Mouse (Mus musculus) embryonic facial prominence, embryonic 10.5 days (tissue): ENCODE data around the gene Usp33. TPM values are rescaled to one million over a fixed set of nuclear protein-coding genes. Genes with fewer than 3 reads are reported as not detected.

ENCODE experiments used
- DNase-seq: peaks from one replicate; pipeline ENCODE4 v3.0.0-alpha.2; 2017; ENCODE audit warnings: low spot score
- H3K27ac ChIP-seq: fragments of 300-500 bp; sonication (generic); replicated peaks from 2 replicates; pipeline ENCODE4 v1.5.1; 2016; ENCODE audit warnings: mild to moderate bottlenecking
- H3K27me3 ChIP-seq: fragments of 300-500 bp; sonication (generic); replicated peaks from 2 replicates; pipeline ENCODE4 v1.6.1; 2016; ENCODE audit warnings: low read depth, mild to moderate bottlenecking; ENCODE audit not compliant: poor library complexity, severe bottlenecking
- H3K36me3 ChIP-seq: fragments of 300-500 bp; sonication (generic); replicated peaks from 2 replicates; pipeline ENCODE4 v1.6.1; 2016; ENCODE audit warnings: mild to moderate bottlenecking, moderate library complexity
- H3K4me1 ChIP-seq: fragments of 300-500 bp; sonication (generic); 2 replicates; pipeline ENCODE4 v1.6.1; 2016
- H3K4me3 ChIP-seq: fragments of 300-500 bp; sonication (generic); 2 replicates; pipeline ENCODE4 v1.5.1; 2016; ENCODE audit warnings: mild to moderate bottlenecking, moderate library complexity
- H3K9me3 ChIP-seq: fragments of 300-500 bp; sonication (generic); 2 replicates; pipeline ENCODE4 v1.6.1; 2016; ENCODE audit warnings: mild to moderate bottlenecking
- WGBS: fragments of 180-500 bp; shearing (Covaris S2); methylation state at CpG from one replicate; pipeline ENCODE4 v1.1.7; 2016; 5-methylcytosine and 5-hydroxymethylcytosine counted together
- polyA plus RNA-seq: library from polyadenylated mRNA; unstranded; fragments of >200 nt; fragmentation: Nextera tagmentation; extraction: Ambion mirVana; gene quantifications from 2 replicates; pipeline ENCODE4 v1.2.1, GENCODE M21; 2016

Gene Usp33
- polyA plus RNA-seq, 1 experiment from 2014 or later: 52.9 TPM

DNA sequence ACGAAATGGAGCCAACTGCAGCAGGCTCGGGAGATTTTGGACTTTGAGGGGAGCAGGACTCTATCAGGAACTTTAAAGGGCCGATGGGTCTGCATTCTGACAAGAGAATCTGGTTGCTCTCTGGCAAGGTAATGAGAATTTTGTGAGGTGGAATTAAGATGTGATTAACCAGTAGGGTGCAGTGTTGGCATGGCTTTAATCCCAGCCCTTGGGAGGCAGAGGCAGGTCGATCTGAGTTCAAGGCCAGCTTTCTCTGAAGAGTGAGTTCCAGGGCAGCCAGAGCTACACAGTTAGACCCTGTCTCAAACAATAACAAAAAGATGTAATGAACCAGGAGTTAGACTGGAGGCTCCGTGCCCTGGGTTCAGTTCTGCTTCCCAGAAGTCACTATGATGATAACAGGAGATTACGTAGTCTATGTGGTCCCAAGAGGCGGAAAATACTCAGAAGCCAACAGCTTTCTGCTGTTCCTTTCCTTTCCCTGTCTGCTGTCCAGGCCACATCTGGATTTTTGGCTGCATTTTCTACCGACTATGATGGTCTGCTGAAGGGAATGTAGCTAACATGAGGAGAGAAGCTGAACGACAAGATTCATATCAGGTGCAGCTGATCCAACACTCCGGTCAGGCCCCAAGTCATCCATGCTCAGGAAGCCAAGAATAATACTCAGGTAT is 25.2 kb upstream of the Usp33 start:
- no peaks in the 10 kb centered on the region for H3K27me3 ChIP-seq

GRCm38 (mm10) chr3:152321765-152322547 is 24.3 kb upstream of the Usp33 start:
- 94% methylated on average over 8 of the region's 8 CpGs for WGBS
- DNase-seq: no peak
- Histone ChIP-seq H3K4me1 (no peaks in the 10 kb centered on the region), H3K36me3 (peaks cover 35% of the 10 kb centered on the region), H3K27ac (no peak overlapping the region), H3K27me3 (no peaks in the 10 kb centered on the region), H3K4me3 (no peak overlapping the region), H3K9me3 (no peaks in the 10 kb centered on the region)

More for the DNA sequence above, 25.2 kb upstream of the Usp33 start:
- Histone ChIP-seq H3K9me3 (no peaks in the 10 kb centered on the region), H3K36me3 (peaks cover 37% of the 10 kb centered on the region), H3K4me1 (no peaks in the 10 kb centered on the region), H3K4me3 (no peak overlapping the region), H3K27ac (no peak overlapping the region)
- WGBS: 90% methylated on average over 10 of the region's 10 CpGs
- no peak for DNase-seq

- Histone ChIP-seq H3K4me1 (no peaks in the 10 kb centered on the region), H3K4me3 (no peak overlapping the region), H3K36me3 (peaks cover 49% of the 10 kb centered on the region), H3K27me3 (no peaks in the 10 kb centered on the region), H3K27ac (no peak overlapping the region), H3K9me3 (no peaks in the 10 kb centered on the region)
- WGBS: 89% methylated on average over 6 of the region's 6 CpGs
- no peak for DNase-seq
Observed at GRCm38 (mm10) chr3:152332104-152332503, 14.2 kb upstream of the Usp33 start.

DNA sequence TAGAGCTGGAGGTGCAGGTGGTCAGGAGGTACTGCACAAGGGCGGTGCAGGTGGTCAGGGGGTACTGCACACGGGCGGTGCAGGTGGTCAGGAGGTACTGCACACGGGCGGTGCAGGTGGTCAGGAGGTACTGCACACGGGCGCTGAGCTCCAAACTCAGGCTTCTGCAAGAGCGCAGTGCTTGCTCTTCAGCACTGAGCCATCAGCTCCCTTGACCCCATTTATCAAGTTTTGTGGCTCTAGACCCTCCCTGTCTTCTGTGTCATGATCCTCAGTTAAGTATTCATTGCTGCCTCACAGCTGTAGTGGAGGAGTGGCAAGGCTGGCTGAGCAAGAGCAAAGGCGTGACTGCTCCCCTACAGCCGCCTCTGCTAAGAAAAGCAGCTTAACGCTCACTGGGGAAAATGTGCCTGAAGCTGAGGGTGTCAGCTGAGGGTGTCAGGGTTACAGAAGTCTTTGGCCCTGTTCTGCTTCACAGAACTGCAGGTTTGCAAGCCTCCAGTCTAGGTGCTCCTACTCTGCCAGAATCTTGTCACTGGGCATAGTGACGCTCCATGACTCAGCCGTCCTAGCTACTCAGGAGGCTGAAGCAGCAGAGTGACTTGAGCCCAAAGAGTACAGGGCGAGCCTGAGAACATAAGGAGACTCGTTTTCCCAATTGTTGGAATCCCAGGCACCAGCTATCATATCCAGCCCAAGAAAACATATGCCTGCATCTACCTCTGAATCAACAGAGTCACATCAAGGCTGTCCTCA is 13.6 kb upstream of the Usp33 start:
- peaks cover 55% of the 10 kb centered on the region for H3K36me3 ChIP-seq

GRCm38 (mm10) chr3:152333641-152334040 is 12.6 kb upstream of the Usp33 start:
- no peaks in the 10 kb centered on the region for H3K9me3 ChIP-seq
- no peak for DNase-seq
- H3K36me3 ChIP-seq: peaks cover 57% of the 10 kb centered on the region
- 94% methylated on average over 10 of the region's 10 CpGs for WGBS
- H3K27ac ChIP-seq: no peak overlapping the region
- no peaks in the 10 kb centered on the region for H3K4me1 ChIP-seq
- H3K27me3 ChIP-seq: no peaks in the 10 kb centered on the region
- H3K4me3 ChIP-seq: no peak overlapping the region

More for the DNA sequence above, 13.6 kb upstream of the Usp33 start:
- Histone ChIP-seq H3K4me1 (no peaks in the 10 kb centered on the region), H3K27ac (no peak overlapping the region), H3K27me3 (no peaks in the 10 kb centered on the region), H3K9me3 (no peaks in the 10 kb centered on the region), H3K4me3 (no peak overlapping the region)
- 93% methylated on average over 15 of the region's 15 CpGs for WGBS
- no peak for DNase-seq

GRCm38 (mm10) chr3:152336085-152336484 is 10.2 kb upstream of the Usp33 start:
- Histone ChIP-seq H3K36me3 (peaks cover 60% of the 10 kb centered on the region), H3K9me3 (no peaks in the 10 kb centered on the region)
- WGBS: 80% methylated on average over 8 of the region's 8 CpGs

DNA sequence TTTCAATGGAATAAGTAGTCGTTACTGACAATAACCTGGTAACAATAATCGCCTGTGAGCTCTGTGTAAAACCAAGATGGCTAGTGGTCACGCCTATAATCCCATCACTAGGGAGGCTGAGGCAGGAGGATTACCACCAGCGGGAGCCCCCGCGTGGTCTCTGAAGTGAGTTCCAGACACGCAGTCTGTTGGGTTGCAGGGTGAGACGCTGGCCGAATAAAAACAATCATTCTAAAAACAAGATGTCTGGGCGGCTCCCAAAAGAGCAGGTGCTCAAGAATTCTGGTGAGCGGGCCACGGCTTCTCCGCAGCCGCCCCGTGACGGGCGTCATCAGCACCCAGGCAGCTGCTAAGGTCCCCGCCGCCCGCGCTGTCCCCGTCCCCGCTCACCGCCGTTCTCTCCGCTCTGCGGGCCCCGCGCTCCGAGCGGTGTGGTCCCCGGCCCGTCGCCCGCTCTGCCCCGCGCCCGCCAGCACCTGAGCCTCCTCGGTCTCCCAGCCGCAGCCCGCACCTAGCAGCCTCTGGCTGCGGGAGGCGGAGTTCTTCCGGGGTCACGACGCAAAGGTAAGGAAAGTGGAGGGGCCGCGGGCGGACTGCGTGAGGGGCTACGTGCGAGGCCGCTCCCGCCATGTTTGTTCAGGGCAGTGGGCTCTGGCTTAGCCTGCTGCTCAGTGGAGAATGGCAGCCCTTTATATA is 6.3 kb upstream of the Usp33 start, which contains the start of gene Miga1:
Gene Miga1 (minus strand): TSS at position 546 of the 696 bp plus-strand sequence.
- peak; percentile 86 for DNase-seq
- H3K4me3 ChIP-seq: peak within 1 kb of the TSS; percentile 95
- peak within 1 kb of the TSS; percentile 91 for H3K27ac ChIP-seq
- H3K36me3 ChIP-seq: peaks cover 31% of the 10 kb centered on the region
- WGBS: 4% methylated on average over 54 of the region's 54 CpGs
- peaks cover 10% of the 10 kb centered on the region for H3K4me1 ChIP-seq
- no peaks in the 10 kb centered on the region for H3K27me3 ChIP-seq
- no peaks in the 10 kb centered on the region for H3K9me3 ChIP-seq

More at GRCm38 (mm10) chr3:152336085-152336484, 10.2 kb upstream of the Usp33 start:
- H3K27ac ChIP-seq: no peak overlapping the region
- peaks cover 10% of the 10 kb centered on the region for H3K4me1 ChIP-seq
- no peak for DNase-seq
- H3K4me3 ChIP-seq: no peak overlapping the region
- H3K27me3 ChIP-seq: no peaks in the 10 kb centered on the region

DNA sequence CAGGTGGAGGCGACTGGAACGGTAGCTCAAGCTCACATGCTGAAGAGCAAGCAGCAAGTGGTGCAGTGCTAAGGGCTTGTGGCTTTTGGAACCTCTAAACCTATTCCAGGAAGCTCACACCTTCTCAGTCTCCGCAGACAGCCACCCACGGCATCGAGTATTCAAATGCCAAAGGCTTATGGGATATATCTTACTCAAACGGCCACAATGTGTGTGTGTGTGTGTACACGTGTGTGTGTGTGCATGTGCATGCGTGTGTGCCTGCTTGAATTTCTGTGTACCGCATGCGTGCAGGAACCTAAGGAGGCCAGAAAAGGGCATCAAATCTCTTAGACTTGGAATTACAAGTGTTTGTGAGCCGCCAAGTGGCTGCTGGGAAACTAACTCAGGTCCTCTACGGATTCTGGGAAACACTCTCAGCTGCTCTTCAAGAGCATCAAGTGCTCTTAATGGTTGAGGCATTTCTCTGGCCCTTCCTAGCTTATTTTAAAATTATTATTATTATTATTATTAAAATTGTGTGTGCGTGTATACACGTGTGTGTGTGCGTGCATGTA is 3.2 kb upstream of the Usp33 start:
- no peaks in the 10 kb centered on the region for H3K27me3 ChIP-seq
- peaks cover 20% of the 10 kb centered on the region for H3K4me1 ChIP-seq
- no peak overlapping the region for H3K4me3 ChIP-seq
- 89% methylated on average over 15 of the region's 15 CpGs for WGBS
- DNase-seq: no peak
- H3K9me3 ChIP-seq: no peaks in the 10 kb centered on the region
- no peak overlapping the region for H3K27ac ChIP-seq
- H3K36me3 ChIP-seq: peaks cover 4% of the 10 kb centered on the region

DNA sequence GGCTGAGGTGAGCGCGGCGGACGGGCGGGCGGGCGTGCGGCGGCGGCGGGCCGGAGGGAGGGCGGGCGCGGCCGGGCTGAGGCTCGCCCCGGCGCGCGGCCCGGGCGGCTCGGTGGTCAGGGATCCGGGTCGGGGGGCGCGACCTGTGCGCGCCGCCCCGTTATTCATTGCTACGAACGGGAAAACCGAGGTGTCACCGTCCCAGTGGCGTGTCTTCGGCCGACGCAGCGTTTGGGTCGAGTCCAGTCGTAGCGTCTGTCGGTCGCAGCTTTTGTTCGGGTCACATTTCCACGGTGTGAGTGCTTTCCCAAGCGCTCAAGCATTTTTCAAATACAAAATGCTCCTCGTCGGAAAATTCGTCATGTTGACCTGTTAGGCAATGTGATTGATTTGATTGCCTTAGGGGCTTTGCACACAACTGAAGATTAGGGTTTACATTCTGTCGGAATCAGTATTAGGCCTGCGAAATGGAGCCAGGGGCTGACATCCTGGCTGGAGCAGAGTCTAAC is 409 bp downstream of the Usp33 start:
- H3K4me1 ChIP-seq: peaks cover 28% of the 10 kb centered on the region
- under 1% methylated on average over 54 of the region's 54 CpGs for WGBS
- H3K36me3 ChIP-seq: peaks cover 9% of the 10 kb centered on the region
- peak overlapping the region; percentile 91 for H3K27ac ChIP-seq
- peak overlapping the region; percentile 81 for H3K4me3 ChIP-seq
- no peaks in the 10 kb centered on the region for H3K27me3 ChIP-seq
- no peaks in the 10 kb centered on the region for H3K9me3 ChIP-seq
- DNase-seq: no peak

- Histone ChIP-seq H3K4me1 (peaks cover 28% of the 10 kb centered on the region), H3K36me3 (peaks cover 9% of the 10 kb centered on the region), H3K9me3 (no peaks in the 10 kb centered on the region), H3K4me3 (peak overlapping the region; percentile 81), H3K27ac (peak overlapping the region; percentile 91; the same call in 1 of the 2 replicates), H3K27me3 (no peaks in the 10 kb centered on the region)
- no peak for DNase-seq
- 50% methylated on average over 3 of the region's 3 CpGs for WGBS
Observed at GRCm38 (mm10) chr3:152347227-152347626, 949 bp downstream of the Usp33 start.

DNA sequence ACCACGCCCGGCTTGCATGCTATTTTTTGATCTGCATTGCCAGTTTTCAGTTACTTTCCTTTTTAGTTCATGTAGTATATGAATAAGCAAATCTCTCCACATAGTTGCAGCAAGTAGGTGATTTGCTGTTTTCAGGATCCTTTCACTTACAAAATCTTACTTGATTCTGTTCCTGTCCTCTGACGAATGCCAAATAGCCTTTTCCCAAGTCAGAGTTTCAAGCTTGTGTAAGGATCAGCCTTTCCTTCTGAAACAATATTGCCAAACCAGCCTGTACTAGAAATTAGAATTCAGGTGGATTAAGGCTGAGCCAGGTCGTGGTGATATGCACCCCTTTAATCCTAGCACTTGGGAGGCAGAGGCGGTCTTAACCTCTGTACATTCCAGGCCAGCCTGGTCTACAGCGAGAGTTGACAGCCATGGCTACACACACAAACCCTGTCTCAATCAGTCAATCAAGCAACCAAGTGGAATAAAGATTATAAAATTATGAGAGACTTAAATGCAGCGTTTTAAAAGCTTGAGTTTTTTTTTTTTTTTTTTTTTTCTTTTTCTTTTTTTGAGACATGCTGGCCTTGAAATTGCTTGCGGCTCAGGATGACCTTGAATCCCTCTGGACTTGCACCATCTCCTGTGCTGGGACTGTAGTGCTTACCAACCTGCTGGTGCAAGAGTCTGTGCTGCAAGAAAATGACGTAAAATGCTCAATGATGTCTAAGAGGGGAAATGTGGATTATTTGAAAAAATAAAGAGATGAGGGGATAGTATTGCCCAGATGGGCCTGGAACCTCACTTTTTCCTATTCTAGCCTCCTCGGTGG is 1.9 kb downstream of the Usp33 start:
- no peaks in the 10 kb centered on the region for H3K9me3 ChIP-seq
- H3K27ac ChIP-seq: no peak overlapping the region
- H3K36me3 ChIP-seq: peaks cover 9% of the 10 kb centered on the region
- 91% methylated on average over 10 of the region's 10 CpGs for WGBS
- DNase-seq: no peak
- peaks cover 28% of the 10 kb centered on the region for H3K4me1 ChIP-seq
- H3K4me3 ChIP-seq: no peak overlapping the region
- no peaks in the 10 kb centered on the region for H3K27me3 ChIP-seq
